Comparison of ENCODE assay signal across 16 mouse cellular contexts in genomic region chr10:44595932-44596331, GRCm38 (mm10).
"Had no signal": no experiment of that assay in that cellular context is flagged by ENCODE, and none has a peak within 500 bp of the region (broad histone marks: within the 10 kb centered on the region; RNA-seq: fewer than 3 reads in every experiment).

No protein-coding gene starts in this region.

- H3K27ac ChIP-seq: layer of hippocampus, adult 2 months; limb, embryonic 13.5 days; liver, embryonic 14.5 days; midbrain, embryonic 12.5 days had no signal

- H3K4me2 ChIP-seq: limb, embryonic 13.5 days; midbrain, embryonic 12.5 days had no signal

- H3K9ac ChIP-seq: limb, embryonic 13.5 days; liver, embryonic 14.5 days; midbrain, embryonic 12.5 days had no signal

- ATAC-seq: lung, postnatal 0 days; midbrain, embryonic 16.5 days had no signal

- DNase-seq: kidney, adult 18-20 months; kidney, postnatal 10 days; kidney, postnatal 4 days; left cerebral cortex, postnatal 4 days; lung, adult 2 months; lung, postnatal 36 days; right cerebral cortex, adult 18-20 months; right cerebral cortex, postnatal 25 days; thymus, adult 2 months; thymus, postnatal 25 days had no signal

- H3K36me3 ChIP-seq: limb, embryonic 13.5 days; midbrain, embryonic 12.5 days had no signal

- H3K27me3 ChIP-seq: midbrain, embryonic 12.5 days had no signal

- H3K4me3 ChIP-seq: layer of hippocampus, adult 2 months; limb, embryonic 13.5 days; midbrain, embryonic 12.5 days had no signal

- H3K9me3 ChIP-seq: limb, embryonic 13.5 days; midbrain, embryonic 12.5 days had no signal
